Mouse (Mus musculus) CH12.LX (cell line): ENCODE measurements around the gene Hipk2. TPM values are rescaled to one million over a fixed set of nuclear protein-coding genes. Genes with fewer than 3 reads are reported as not detected.

Experiments used
- DNase-seq: peaks from one replicate; pipeline ENCODE4 v3.0.0-alpha.2; 2013; ENCODE audit errors: extremely low read depth
- H3K27ac ChIP-seq: 2 replicates; pipeline ENCODE4 v1.5.1; 2012; ENCODE audit warnings: low read depth, mild to moderate bottlenecking, control low read depth, moderate library complexity; ENCODE audit not compliant: insufficient read depth
- H3K27me3 ChIP-seq: replicated peaks from 2 replicates; pipeline ENCODE3; 2012; ENCODE audit warnings: inconsistent platforms
- H3K36me3 ChIP-seq, 2 experiments: replicated peaks in 1 of 2; 2 replicates each; pipeline versions ENCODE3 to v1.6.1; 2012; ENCODE audit warnings: inconsistent platforms in 1 of 2, low read length in 1 of 2, mild to moderate bottlenecking in 1 of 2, mixed read lengths in 1 of 2, moderate library complexity in 1 of 2; ENCODE audit not compliant: control insufficient read depth in 1 of 2, insufficient read depth in 1 of 2
- H3K4me1 ChIP-seq, 2 experiments: 2 replicates each; pipeline ENCODE4 v1.6.1; 2012; ENCODE audit warnings: inconsistent platforms in 1 of 2, moderate library complexity in 1 of 2; ENCODE audit not compliant: insufficient read depth in 2 of 2, control insufficient read depth in 1 of 2
- H3K4me2 ChIP-seq: 2 replicates; pipeline ENCODE4 v1.6.1; 2012; ENCODE audit warnings: low read depth, mild to moderate bottlenecking, control low read depth; ENCODE audit not compliant: poor library complexity, insufficient read depth, severe bottlenecking
- H3K4me3 ChIP-seq, 3 experiments: fragments of 150-350 bp in 1 of 3; sonication (generic) in 1 of 3; replicated peaks in 1 of 3; 2 replicates each; pipeline versions ENCODE3 to v1.5.1; 2011 to 2012; ENCODE audit warnings: low read depth in 2 of 3, low read length in 2 of 3, mild to moderate bottlenecking in 2 of 3, moderate library complexity in 2 of 3, control low read depth in 1 of 3, improper control_type of control experiment in 1 of 3, inconsistent platforms in 1 of 3, mixed read lengths in 1 of 3; ENCODE audit not compliant: poor library complexity in 1 of 3
- H3K79me2 ChIP-seq: replicated peaks from 2 replicates; pipeline ENCODE4 v1.6.1; 2012; ENCODE audit warnings: mild to moderate bottlenecking, moderate library complexity; ENCODE audit not compliant: control insufficient read depth, poor library complexity, insufficient read depth, severe bottlenecking; ENCODE audit errors: extremely low read depth
- H3K9ac ChIP-seq: 2 replicates; pipeline ENCODE4 v1.6.1; 2012; ENCODE audit warnings: low read depth, mild to moderate bottlenecking, control low read depth, moderate library complexity; ENCODE audit not compliant: insufficient read depth
- H3K9me3 ChIP-seq: replicated peaks from 2 replicates; pipeline ENCODE3; 2012; ENCODE audit warnings: low read length, inconsistent platforms, mixed read lengths
- BHLHE40 ChIP-seq: IDR thresholded peaks from 2 replicates; pipeline ENCODE4 v1.6.1; 2011; ENCODE audit warnings: mild to moderate bottlenecking, low read depth, low read length, improper control_type of control experiment
- CHD1 ChIP-seq: IDR thresholded peaks from 2 replicates; pipeline ENCODE4 v1.6.1; 2012; ENCODE audit warnings: low read depth, low read length, improper control_type of control experiment, inconsistent platforms
- CHD2 ChIP-seq: IDR thresholded peaks from 2 replicates; pipeline ENCODE4 v1.6.1; 2011; ENCODE audit warnings: low read length, improper control_type of control experiment
- CTCF ChIP-seq, 2 experiments: IDR thresholded peaks in 1 of 2; conservative IDR thresholded peaks in 1 of 2; 2 replicates each; pipeline ENCODE4 v1.5.1; 2011 to 2012; ENCODE audit warnings: low read depth in 2 of 2, low read length in 2 of 2, improper control_type of control experiment in 1 of 2, inconsistent platforms in 1 of 2, mild to moderate bottlenecking in 1 of 2, moderate library complexity in 1 of 2
- ELF1 ChIP-seq: IDR thresholded peaks from 2 replicates; pipeline ENCODE4 v1.6.1; 2014; ENCODE audit warnings: low read depth, mild to moderate bottlenecking, inconsistent platforms, low read length, improper control_type of control experiment
- EP300 ChIP-seq: IDR thresholded peaks from 2 replicates; pipeline ENCODE4 v1.6.1; 2011; ENCODE audit warnings: low read length, improper control_type of control experiment
- ETS1 ChIP-seq: conservative IDR thresholded peaks from 2 replicates; pipeline ENCODE4 v1.6.1; 2012; ENCODE audit warnings: low read depth, mild to moderate bottlenecking, inconsistent platforms, low read length, improper control_type of control experiment, moderate library complexity
- IRF4 ChIP-seq: IDR thresholded peaks from 2 replicates; pipeline ENCODE4 v1.6.1; 2014; ENCODE audit warnings: low read depth, mild to moderate bottlenecking, inconsistent platforms, low read length, improper control_type of control experiment
- JUND ChIP-seq: conservative IDR thresholded peaks from 2 replicates; pipeline ENCODE4 v1.6.1; 2011; ENCODE audit warnings: low read depth, low read length, improper control_type of control experiment
- MAFK ChIP-seq: IDR thresholded peaks from 2 replicates; pipeline ENCODE4 v1.6.1; 2011; ENCODE audit warnings: low read length, improper control_type of control experiment; ENCODE audit not compliant: insufficient replicate concordance
- MAX ChIP-seq: IDR thresholded peaks from 2 replicates; pipeline ENCODE4 v1.6.1; 2011; ENCODE audit warnings: low read length, improper control_type of control experiment
- MAZ ChIP-seq: IDR thresholded peaks from 2 replicates; pipeline ENCODE4 v1.6.1; 2012; ENCODE audit warnings: low read depth, mild to moderate bottlenecking, inconsistent platforms, low read length, improper control_type of control experiment, moderate library complexity
- MEF2A ChIP-seq: IDR thresholded peaks from 2 replicates; pipeline ENCODE4 v1.6.1; 2014; ENCODE audit warnings: low read depth, mild to moderate bottlenecking, inconsistent platforms, low read length, improper control_type of control experiment, borderline replicate concordance
- MXI1 ChIP-seq: IDR thresholded peaks from 2 replicates; pipeline ENCODE4 v1.6.1; 2011; ENCODE audit warnings: mild to moderate bottlenecking, low read depth, low read length, improper control_type of control experiment
- NELFE ChIP-seq: IDR thresholded peaks from 2 replicates; pipeline ENCODE4 v1.6.1; 2011; ENCODE audit warnings: low read depth, low read length, improper control_type of control experiment
- PAX5 ChIP-seq: IDR thresholded peaks from 2 replicates; pipeline ENCODE4 v1.6.1; 2012; ENCODE audit warnings: low read length, inconsistent platforms, mixed read lengths
- POLR2A ChIP-seq: IDR thresholded peaks from 2 replicates; pipeline ENCODE4 v1.6.1; 2011; ENCODE audit warnings: low read depth, mild to moderate bottlenecking, improper control_type of control experiment, low read length
- RAD21 ChIP-seq: IDR thresholded peaks from 2 replicates; pipeline ENCODE4 v1.6.1; 2011; ENCODE audit warnings: low read depth, mild to moderate bottlenecking, low read length, improper control_type of control experiment, moderate library complexity
- RCOR1 ChIP-seq: conservative IDR thresholded peaks from 2 replicates; pipeline ENCODE4 v1.6.1; 2012; ENCODE audit warnings: low read depth, mild to moderate bottlenecking, inconsistent platforms, low read length, improper control_type of control experiment
- SIN3A ChIP-seq: IDR thresholded peaks from 2 replicates; pipeline ENCODE4 v1.6.1; 2012; ENCODE audit warnings: low read length, improper control_type of control experiment, inconsistent platforms
- SMC3 ChIP-seq: IDR thresholded peaks from 2 replicates; pipeline ENCODE4 v1.6.1; 2011; ENCODE audit warnings: low read depth, low read length, improper control_type of control experiment
- TBP ChIP-seq: conservative IDR thresholded peaks from 2 replicates; pipeline ENCODE4 v1.6.1; 2011; ENCODE audit warnings: low read depth, low read length, improper control_type of control experiment
- TCF12 ChIP-seq: IDR thresholded peaks from 2 replicates; pipeline ENCODE4 v1.6.1; 2014; ENCODE audit warnings: low read depth, mild to moderate bottlenecking, inconsistent platforms, low read length, improper control_type of control experiment
- UBTF ChIP-seq: IDR thresholded peaks from 2 replicates; pipeline ENCODE4 v1.6.1; 2012; ENCODE audit warnings: low read depth, mild to moderate bottlenecking, inconsistent platforms, low read length, improper control_type of control experiment, moderate library complexity
- ZC3H11A ChIP-seq: IDR thresholded peaks from 2 replicates; pipeline ENCODE4 v1.6.1; 2012; ENCODE audit warnings: low read depth, mild to moderate bottlenecking, inconsistent platforms, low read length, improper control_type of control experiment
- ZKSCAN1 ChIP-seq: IDR thresholded peaks from 2 replicates; pipeline ENCODE4 v1.6.1; 2012; ENCODE audit warnings: low read depth, inconsistent platforms, low read length, improper control_type of control experiment, borderline replicate concordance
- dilution Hi-C: fragments of 300-500 bp; cut with MboI; formaldehyde crosslinking; loops from 2 replicates; pipeline ENCODE4 v1.14.3; 2020; ENCODE audit warnings: low sequenced_read_pairs; ENCODE audit not compliant: extremely low pct_unique_long_range_greater_than_20kb, extremely low pct_ligation_motif_present
- in situ Hi-C: fragments of 300-500 bp; cut with MboI; formaldehyde crosslinking; loops from 3 replicates; pipeline ENCODE4 v1.14.3; 2019; ENCODE audit warnings: low sequenced_read_pairs, low pct_ligation_motif_present, low pct_unique_long_range_greater_than_20kb, mixed read lengths
- polyA plus RNA-seq: library from polyadenylated mRNA; unstranded; fragments of >175 nt; gene quantifications from 2 replicates; pipeline ENCODE4 v1.2.1, GENCODE M21; 2012; ENCODE audit warnings: low read depth; ENCODE audit not compliant: insufficient read length
- total RNA-seq, 2 experiments: library from RNA; depleted of rRNA; stranded (reverse); fragments of 300-350 nt in 1 of 2; fragments of >200 nt in 1 of 2; gene quantifications; 2 replicates each; pipeline ENCODE4 v1.2.3; 2012 to 2014

Hipk2 gene
- total and polyA plus RNA-seq, 3 experiments: 1.6 to 5.3 (median 2.6) TPM

DNA sequence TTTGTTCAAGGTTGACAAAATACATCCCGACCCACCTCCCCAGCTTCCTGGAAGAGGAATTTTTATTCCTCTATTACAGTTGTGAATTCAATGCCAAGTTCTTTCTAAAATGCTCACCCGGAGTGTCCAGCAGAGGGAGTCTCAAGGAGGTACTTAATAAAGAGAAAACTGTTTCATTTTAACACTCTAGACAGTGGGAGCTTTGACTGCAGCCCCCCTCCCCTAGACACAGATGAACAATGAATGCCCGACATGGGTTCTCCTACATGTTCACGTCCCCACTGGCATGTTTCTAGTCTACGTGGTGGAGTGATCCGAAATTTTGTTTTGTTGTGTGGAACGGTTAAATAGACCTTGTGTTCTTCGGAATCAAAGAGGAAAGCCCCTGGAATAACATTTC is 1.9 kb downstream of the Hipk2 start:
- peak overlapping the region; percentile 89 for H3K4me2 ChIP-seq
- H3K9me3 ChIP-seq: no peaks in the 10 kb centered on the region
- no peak overlapping the region for H3K27ac ChIP-seq
- peaks cover 26% of the 10 kb centered on the region for H3K27me3 ChIP-seq
- in situ Hi-C loops (no loop called here), dilution Hi-C loops (no loop called here)
- peaks cover 4 to 19% of the 10 kb centered on the region in 2 experiments; a peak in 3 of 4 replicates for H3K4me1 ChIP-seq
- DNase-seq: peak; percentile 56
- H3K4me3 ChIP-seq: peak overlapping the region; percentile 58 to 81 (median 71)
- H3K9ac ChIP-seq: peak overlapping the region; percentile 80; the same call in 1 of the 2 replicates
- H3K36me3 ChIP-seq: no peaks in the 10 kb centered on the region
- 0 out of 2 replicates have a peak, but pooled peaks cover 4% of the 10 kb centered on the region for H3K79me2 ChIP-seq
- TF ChIP-seq ZKSCAN1 (no peak), SMC3 (peak; percentile 64), BHLHE40 (no peak), SIN3A (no peak), UBTF (no peak), EP300 (no peak), MXI1 (no peak), RAD21 (peak; percentile 40), ELF1 (no peak), CTCF (conservative IDR thresholded peaks at IDR 0.05 in 1 of 2, IDR thresholded peaks at IDR 0.05 in 1 of 2; ENCODE audit: low read depth in 2 of 2, low read length in 2 of 2) (peak; percentile 48 to 70; a peak in 3 of 4 replicates), TBP (no peak), IRF4 (no peak), PAX5 (no peak)

- peaks cover 4 to 19% of the 10 kb centered on the region in 2 experiments; a peak in 3 of 4 replicates for H3K4me1 ChIP-seq
- no peak overlapping the region for H3K4me2 ChIP-seq
- dilution Hi-C loops: no loop called here
- TF ChIP-seq POLR2A: no peak
- no peak for TF ChIP-seq MEF2A
- DNase-seq: no peak
- H3K9me3 ChIP-seq: no peaks in the 10 kb centered on the region
- no peaks in the 10 kb centered on the region for H3K36me3 ChIP-seq
- H3K79me2 ChIP-seq: 0 out of 2 replicates have a peak, but pooled peaks cover 4% of the 10 kb centered on the region
- peaks cover 19% of the 10 kb centered on the region for H3K27me3 ChIP-seq
- no peak overlapping the region for H3K9ac ChIP-seq
- in situ Hi-C loops: no loop called here
- no peak overlapping the region for H3K4me3 ChIP-seq
- no peak overlapping the region for H3K27ac ChIP-seq
Observed at GRCm38 (mm10) chr6:38873316-38873715, 2.6 kb downstream of the Hipk2 start.

DNA sequence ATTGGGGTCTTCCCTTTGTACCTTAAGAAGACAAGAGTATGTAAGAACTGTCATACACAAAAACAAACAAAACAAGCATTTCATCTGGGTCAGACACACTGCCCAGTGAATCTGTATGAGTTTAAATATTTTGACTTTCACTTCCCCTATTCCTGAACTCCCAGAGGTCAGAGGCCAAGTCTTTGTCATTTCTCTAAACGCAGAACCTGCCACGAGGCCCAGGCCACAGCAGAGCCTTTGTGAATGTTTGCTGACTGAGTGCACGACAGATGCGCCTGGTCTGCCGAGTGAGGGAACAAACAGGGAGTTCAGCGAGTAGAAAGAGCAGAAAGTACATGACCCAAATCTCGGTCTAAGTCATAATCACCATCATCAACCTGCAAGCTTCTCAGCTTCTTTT is 4.9 kb downstream of the Hipk2 start:
- H3K4me1 ChIP-seq: peaks cover 11 to 23% of the 10 kb centered on the region in 2 experiments
- dilution Hi-C loops (no loop called here), in situ Hi-C loops (no loop called here)
- peak overlapping the region; percentile 25; the same call in 1 of the 2 replicates for H3K4me2 ChIP-seq
- H3K9me3 ChIP-seq: no peaks in the 10 kb centered on the region
- H3K9ac ChIP-seq: no peak overlapping the region
- peak; percentile 73 for DNase-seq
- 0 out of 2 replicates have a peak, but pooled peaks cover 4% of the 10 kb centered on the region for H3K79me2 ChIP-seq
- H3K27me3 ChIP-seq: no peaks in the 10 kb centered on the region
- H3K36me3 ChIP-seq: no peaks in the 10 kb centered on the region
- H3K4me3 ChIP-seq: no peak overlapping the region
- H3K27ac ChIP-seq: no peak overlapping the region
- TF ChIP-seq RCOR1 (0 out of 2 replicates have a peak, but pooled peaks have one; percentile 63), POLR2A (no peak), CHD2 (peak; percentile 24; the same call in 1 of the 2 replicates), MAZ (no peak), MEF2A (0 out of 2 replicates have a peak, but pooled peaks have one; percentile 40), ETS1 (peak; percentile 49; the same call in 1 of the 2 replicates), MAX (peak; percentile 86), JUND (no peak), CHD1 (no peak), PAX5 (no peak), ZC3H11A (no peak), TCF12 (peak; percentile 37; the same call in 1 of the 2 replicates), NELFE (no peak), UBTF (no peak), MAFK (no peak), SMC3 (no peak)
